Mouse (Mus musculus): ENCODE data around the gene Dhrs7c.

Gene Dhrs7c

DNA sequence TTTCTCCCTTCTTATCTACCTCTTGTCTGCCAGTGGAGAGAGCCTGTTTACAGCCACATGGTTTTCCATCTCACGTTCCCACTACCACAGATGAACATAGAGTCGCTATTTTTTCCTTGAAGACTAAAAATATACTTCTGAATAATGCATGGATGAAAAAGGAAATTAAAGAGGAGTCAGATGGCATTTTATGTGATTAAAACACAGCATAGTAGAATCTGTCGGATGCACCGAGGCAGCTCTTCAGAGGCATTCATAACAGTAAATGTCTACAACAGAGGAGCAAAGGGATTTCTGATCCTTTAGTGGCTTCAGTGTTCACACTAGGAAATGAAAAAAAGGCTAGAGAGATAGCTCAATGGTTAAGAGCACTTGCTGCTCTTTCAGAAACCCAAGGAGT is 47.2 kb downstream of the Dhrs7c start:
- no peak for DNase-seq

GRCm38 (mm10) chr11:67851770-67852169 is 53.8 kb downstream of the Dhrs7c start:
- no peak for DNase-seq

- peak; percentile 23 for DNase-seq
Observed at GRCm38 (mm10) chr11:67853996-67854395, 56.0 kb downstream of the Dhrs7c start.

DNA sequence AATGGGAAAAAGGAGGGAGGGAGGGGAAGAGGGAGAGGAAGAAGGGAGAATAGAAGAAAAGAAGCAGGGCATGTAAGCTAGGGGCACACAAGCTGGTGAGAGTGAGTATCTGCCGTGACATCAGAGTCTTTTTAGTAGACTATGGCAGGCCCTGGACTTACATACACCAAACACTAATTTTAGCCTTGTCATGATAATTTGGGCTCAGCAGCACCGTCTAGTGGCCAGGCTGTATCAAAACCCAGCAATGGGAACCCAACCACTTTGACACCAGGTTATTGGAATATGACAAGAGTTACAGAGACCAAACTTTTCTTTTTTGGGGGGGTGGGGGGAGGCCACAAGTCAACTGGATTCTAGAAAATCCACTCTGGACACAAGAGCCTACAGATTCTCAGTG is 57.0 kb downstream of the Dhrs7c start:
- DNase-seq = peak; percentile 64

DNA sequence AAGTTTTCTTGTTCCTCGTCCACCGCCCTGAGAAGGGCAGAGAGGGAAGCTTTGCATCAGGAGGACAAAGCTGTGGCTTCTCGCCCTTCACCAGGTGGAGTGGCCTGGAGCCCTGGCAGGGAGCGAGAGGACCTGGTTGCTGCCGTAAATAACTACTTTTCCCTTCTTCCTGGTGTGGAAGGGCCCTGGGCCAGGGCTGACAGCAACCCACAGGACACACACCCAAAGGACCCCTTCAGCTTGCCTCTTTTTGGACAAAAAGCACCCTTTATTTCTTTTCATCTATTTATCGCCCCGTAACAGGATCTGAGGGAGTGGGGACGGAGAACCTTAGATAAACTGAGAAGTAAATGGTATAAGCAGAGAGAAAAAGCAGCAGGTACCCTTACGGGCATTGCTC is 60.5 kb downstream of the Dhrs7c start:
- no peak for DNase-seq

DNA sequence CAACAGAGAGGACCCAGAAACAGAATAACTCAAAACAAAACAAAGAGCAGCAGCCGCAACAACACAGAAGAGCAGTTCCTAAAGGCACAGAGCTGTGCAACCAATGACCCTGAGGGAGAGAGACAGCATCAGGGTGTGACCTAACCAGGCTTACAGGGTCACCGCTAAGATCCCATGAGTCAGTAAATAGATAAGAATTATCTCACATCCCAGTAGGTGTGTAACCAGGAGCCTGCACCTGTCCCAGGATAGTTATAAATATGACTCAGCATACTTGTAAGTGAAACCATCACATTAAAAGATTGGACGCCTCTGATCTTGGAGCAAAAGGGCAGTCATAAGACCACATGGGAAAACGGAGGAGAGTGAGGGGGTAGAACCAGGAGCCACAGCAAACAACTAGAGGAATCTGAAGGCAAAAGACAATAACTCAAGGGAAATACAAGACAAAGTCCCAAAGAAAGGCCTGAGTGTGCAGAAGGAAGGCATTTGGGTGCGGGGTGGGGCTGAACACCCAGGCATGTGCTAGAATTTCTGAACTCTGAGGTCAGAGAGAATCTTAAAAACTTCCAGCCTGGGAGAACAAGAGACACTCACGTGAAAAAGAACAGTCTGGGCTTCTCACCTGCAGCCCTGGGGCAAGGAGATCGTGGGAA is 62.9 kb downstream of the Dhrs7c start:
- no peak for DNase-seq

DNA sequence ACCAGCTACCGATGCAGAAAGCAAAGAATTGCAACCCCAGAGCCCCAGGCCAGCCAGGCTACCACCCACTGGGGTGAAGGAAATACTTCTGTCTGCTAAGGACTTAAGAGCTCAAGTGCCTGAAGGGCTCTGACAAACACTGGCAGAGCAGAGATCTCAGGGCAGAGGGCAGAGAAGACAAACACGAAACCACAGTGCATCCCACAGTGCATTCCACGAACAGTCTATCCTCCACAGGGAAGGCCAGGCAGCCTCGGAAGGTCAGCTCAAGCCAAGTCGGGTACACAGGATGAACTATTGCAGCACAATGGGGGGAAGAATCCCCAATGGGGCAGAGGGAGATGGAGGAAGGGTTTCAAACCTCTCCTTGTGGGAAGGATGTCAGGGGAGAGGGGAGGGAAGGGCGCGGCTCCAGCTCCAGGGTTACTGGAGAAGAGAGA is 63.4 kb downstream of the Dhrs7c start:
- DNase-seq = no peak

DNA sequence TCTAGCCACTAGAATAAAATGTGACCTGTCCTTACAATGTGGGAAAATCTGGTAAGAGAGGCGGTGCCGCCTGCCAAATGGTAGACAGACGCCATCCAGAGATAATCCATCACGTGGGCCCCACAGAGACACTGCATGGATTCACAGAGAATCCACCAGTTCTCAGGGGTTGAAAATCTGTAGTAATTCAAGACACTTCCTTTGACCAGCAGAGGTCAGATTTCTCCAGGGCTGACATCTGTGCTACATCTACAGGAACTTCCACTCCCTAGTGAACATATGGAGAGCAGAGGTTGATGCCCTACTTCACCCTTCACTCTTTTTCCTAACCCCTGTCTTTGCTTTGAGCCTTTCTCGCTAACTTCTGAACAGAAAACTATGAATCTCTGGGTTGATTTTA is 67.1 kb downstream of the Dhrs7c start:
- DNase-seq = no peak

All from lung, postnatal 14 days (tissue).